Mouse (Mus musculus): ENCODE data around the gene Cep55. TPM values are rescaled to one million over a fixed set of nuclear protein-coding genes. Genes with fewer than 3 reads are reported as not detected.

Gene Cep55
- total RNA-seq, 2 experiments from 2014 or later = 0.12 to 0.39 TPM

- no peak for DNase-seq (ENCODE audit: low spot score in 2 of 2)
- intact Hi-C loops (cut with DNase I) = loop anchor here (2.0 kb wide), 1 partner anchor 87 kb away; no protein-coding TSS in a partner anchor
Measured at GRCm38 (mm10) chr19:38042261-38042722, 12.5 kb upstream of the Cep55 start.

GRCm38 (mm10) chr19:38043281-38043981 lies 11.4 kb upstream of the Cep55 start, which contains the start of gene Myof:
Gene Myof (minus strand): TSS chr19:38043577.
- no peak for DNase-seq (ENCODE audit: low spot score in 2 of 2)
- intact Hi-C loops (cut with DNase I) = loop anchor here (2.0 kb wide), 1 partner anchor 89 kb away; no protein-coding TSS in a partner anchor

GRCm38 (mm10) chr19:38045198-38045597 lies 9.6 kb upstream of the Cep55 start:
- DNase-seq (ENCODE audit: low spot score in 2 of 2) = no peak
- intact Hi-C loops (cut with DNase I) = no loop called here

GRCm38 (mm10) chr19:38049686-38050085 lies 5.1 kb upstream of the Cep55 start:
- DNase-seq (ENCODE audit: low spot score in 2 of 2) = no peak

GRCm38 (mm10) chr19:38053227-38054041 lies 1.4 kb upstream of the Cep55 start:
- no peak for DNase-seq (ENCODE audit: low spot score in 2 of 2)
- intact Hi-C loops (cut with DNase I) = loop anchor here (1.0 to 10.0 kb wide), 2 partner anchors 98 to 301 kb away; no protein-coding TSS in a partner anchor

More at GRCm38 (mm10) chr19:38049686-38050085, 5.1 kb upstream of the Cep55 start:
- intact Hi-C loops (cut with DNase I) = loop anchor here (10.0 kb wide), 1 partner anchor 305 kb away; no protein-coding TSS in a partner anchor

- intact Hi-C loops (cut with DNase I) = loop anchor here (10.0 kb wide), 1 partner anchor 301 kb away; no protein-coding TSS in a partner anchor
- DNase-seq (ENCODE audit: low spot score in 2 of 2) = peak; percentile 58 to 68
Measured at GRCm38 (mm10) chr19:38054149-38054719, 577 bp upstream of the Cep55 start.

GRCm38 (mm10) chr19:38055798-38056197 lies 987 bp downstream of the Cep55 start:
- no peak for DNase-seq (ENCODE audit: low spot score in 2 of 2)
- intact Hi-C loops (cut with DNase I) = loop anchor here (10.0 kb wide), 1 partner anchor 299 kb away; no protein-coding TSS in a partner anchor

GRCm38 (mm10) chr19:38056276-38056675 lies 1.5 kb downstream of the Cep55 start:
- intact Hi-C loops (cut with DNase I) = loop anchor here (10.0 kb wide), 1 partner anchor 299 kb away; no protein-coding TSS in a partner anchor
- DNase-seq (ENCODE audit: low spot score in 2 of 2) = no peak

GRCm38 (mm10) chr19:38056931-38057330 lies 2.1 kb downstream of the Cep55 start:
- intact Hi-C loops (cut with DNase I) = loop anchor here (10.0 kb wide), 1 partner anchor 298 kb away; no protein-coding TSS in a partner anchor

GRCm38 (mm10) chr19:38063201-38063600 lies 8.4 kb downstream of the Cep55 start:
- no peak for DNase-seq (ENCODE audit: low spot score in 2 of 2)
- intact Hi-C loops (cut with DNase I) = no loop called here

More at GRCm38 (mm10) chr19:38056931-38057330, 2.1 kb downstream of the Cep55 start:
- no peak for DNase-seq (ENCODE audit: low spot score in 2 of 2)

- intact Hi-C loops (cut with DNase I) = no loop called here
- DNase-seq (ENCODE audit: low spot score in 2 of 2) = no peak
Measured at GRCm38 (mm10) chr19:38064051-38064450, 9.2 kb downstream of the Cep55 start.

- DNase-seq (ENCODE audit: low spot score in 2 of 2) = no peak
- intact Hi-C loops (cut with DNase I) = no loop called here
Measured at GRCm38 (mm10) chr19:38073226-38073625, 18.4 kb downstream of the Cep55 start.

- DNase-seq (ENCODE audit: low spot score in 2 of 2) = no peak
- intact Hi-C loops (cut with DNase I) = no loop called here
Measured at GRCm38 (mm10) chr19:38075051-38075450, 20.2 kb downstream of the Cep55 start.

GRCm38 (mm10) chr19:38076251-38076650 lies 21.4 kb downstream of the Cep55 start:
- intact Hi-C loops (cut with DNase I) = no loop called here
- DNase-seq (ENCODE audit: low spot score in 2 of 2) = no peak

- intact Hi-C loops (cut with DNase I) = no loop called here
- DNase-seq (ENCODE audit: low spot score in 2 of 2) = no peak
Measured at GRCm38 (mm10) chr19:38077851-38078540, 23.2 kb downstream of the Cep55 start.

GRCm38 (mm10) chr19:38081361-38081760 lies 26.6 kb downstream of the Cep55 start:
- DNase-seq (ENCODE audit: low spot score in 2 of 2) = no peak
- intact Hi-C loops (cut with DNase I) = no loop called here

- intact Hi-C loops (cut with DNase I) = no loop called here
- DNase-seq (ENCODE audit: low spot score in 2 of 2) = no peak
Measured at GRCm38 (mm10) chr19:38082931-38083525, 28.2 kb downstream of the Cep55 start.

GRCm38 (mm10) chr19:38085841-38086240 lies 31.0 kb downstream of the Cep55 start:
- DNase-seq (ENCODE audit: low spot score in 2 of 2) = no peak
- intact Hi-C loops (cut with DNase I) = loop anchor here (5.0 kb wide), 1 partner anchor 111 kb away; no protein-coding TSS in a partner anchor
